Mouse (Mus musculus) olfactory bulb, adult 2 months (tissue): ENCODE data around the gene App. TPM values are rescaled to one million over a fixed set of nuclear protein-coding genes. Genes with fewer than 3 reads are reported as not detected.

ENCODE experiments used
- H3K27ac ChIP-seq: fragments of 200-500 bp; 2 replicates; pipeline ENCODE4 v1.5.1; 2012; ENCODE audit warnings: low read depth, low read length; ENCODE audit not compliant: insufficient read depth
- H3K4me1 ChIP-seq: fragments of 200-500 bp; 2 replicates; pipeline ENCODE4 v1.6.1; 2012; ENCODE audit warnings: low read length; ENCODE audit not compliant: control insufficient read depth, insufficient read depth
- H3K4me3 ChIP-seq: fragments of 200-500 bp; 2 replicates; pipeline ENCODE4 v1.5.1; 2012; ENCODE audit warnings: mild to moderate bottlenecking, low read depth, low read length, moderate library complexity; ENCODE audit not compliant: insufficient read depth
- CTCF ChIP-seq: fragments of 200-500 bp; IDR thresholded peaks from 2 replicates; pipeline ENCODE4 v1.5.1; 2012; ENCODE audit warnings: low read depth, mild to moderate bottlenecking, low read length, moderate library complexity; ENCODE audit not compliant: insufficient read depth
- POLR2A ChIP-seq: fragments of 200-500 bp; IDR thresholded peaks from 2 replicates; pipeline ENCODE4 v1.6.1; 2012; ENCODE audit warnings: mild to moderate bottlenecking, low read depth, low read length, moderate library complexity; ENCODE audit not compliant: insufficient read depth
- WGBS: fragments of 180-500 bp; shearing (Covaris S2); methylation state at CpG from one replicate; pipeline ENCODE4 v1.1.7; 2018; 5-methylcytosine and 5-hydroxymethylcytosine counted together
- polyA plus RNA-seq: library from polyadenylated mRNA; stranded (reverse); fragments of >200 nt; gene quantifications from 2 replicates; pipeline ENCODE4 v1.2.4, GENCODE M21; 2012; ENCODE audit warnings: low replicate concordance; ENCODE audit not compliant: missing spikeins, insufficient read depth, insufficient read length

App gene
- polyA plus RNA-seq, 1 experiment = 247 TPM

DNA sequence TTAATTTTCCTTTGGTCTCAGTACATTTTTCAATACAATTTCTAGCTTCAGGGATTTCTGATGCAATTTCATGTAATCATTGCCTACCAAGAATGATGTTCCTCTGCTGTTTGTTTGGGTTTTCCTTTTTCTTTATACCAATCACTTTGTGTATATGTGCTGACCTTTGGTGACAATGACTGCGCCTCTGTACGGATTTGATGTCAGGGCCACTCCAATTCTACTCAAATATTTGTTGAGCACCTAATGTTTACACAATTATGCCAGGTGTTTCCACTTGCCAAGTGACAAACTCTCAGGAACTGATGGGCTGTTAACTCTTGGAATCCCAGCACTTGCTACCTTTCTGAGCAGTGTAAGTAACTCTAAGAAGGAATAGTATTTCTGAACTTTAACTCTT lies 98.2 kb downstream of the App start:
- Histone ChIP-seq H3K4me3 (no peak overlapping the region), H3K27ac (no peak overlapping the region), H3K4me1 (0 out of 2 replicates have a peak, but pooled peaks cover 2% of the 10 kb centered on the region)
- 91% methylated on average over 2 of the region's 2 CpGs for WGBS
- TF ChIP-seq CTCF (no peak), POLR2A (no peak)

DNA sequence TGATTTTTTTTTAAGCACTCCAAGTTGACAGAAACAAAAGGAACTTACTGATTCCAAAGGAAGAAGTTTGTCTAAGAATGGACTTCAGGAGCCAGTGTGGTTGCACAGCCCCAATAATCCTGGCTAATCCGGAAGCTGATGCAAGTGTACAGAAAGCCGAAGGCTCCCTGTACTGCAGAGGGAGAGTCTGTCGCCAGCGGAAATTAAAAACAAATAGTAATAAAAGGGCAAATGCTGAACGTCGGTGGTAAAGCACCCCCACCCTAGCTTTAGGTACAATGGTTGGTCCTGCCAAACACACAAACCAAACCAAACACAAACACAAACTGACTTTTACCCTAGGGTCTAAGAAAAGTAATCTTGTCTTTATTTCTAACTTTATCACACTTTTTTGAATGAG lies 98.7 kb downstream of the App start:
- no peak overlapping the region for H3K4me3 ChIP-seq
- no peak for TF ChIP-seq CTCF
- TF ChIP-seq POLR2A = no peak
- H3K27ac ChIP-seq = no peak overlapping the region
- 0 out of 2 replicates have a peak, but pooled peaks cover 2% of the 10 kb centered on the region for H3K4me1 ChIP-seq
- 79% methylated on average over 6 of the region's 6 CpGs for WGBS

DNA sequence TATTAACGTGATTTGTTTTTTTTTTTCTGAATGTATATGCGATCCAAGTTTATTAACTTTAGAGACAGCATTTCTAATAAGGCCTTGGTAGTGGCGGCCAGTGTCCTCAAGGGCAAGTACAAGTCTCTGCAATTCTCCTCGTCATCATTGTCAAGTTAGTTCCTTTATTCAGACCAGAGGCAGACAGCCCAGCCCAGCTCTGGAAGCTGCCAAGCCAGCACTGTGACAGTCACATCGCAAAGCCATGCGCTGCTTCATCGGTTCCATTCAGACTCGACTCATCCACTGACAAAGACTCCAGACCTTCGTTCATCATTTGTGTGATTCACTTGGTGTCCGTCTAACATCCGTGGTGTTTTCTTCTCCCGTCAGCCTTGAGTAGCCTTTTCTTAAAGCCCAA lies 100.9 kb downstream of the App start:
- TF ChIP-seq POLR2A (no peak), CTCF (no peak)
- Histone ChIP-seq H3K27ac (no peak overlapping the region), H3K4me3 (no peak overlapping the region), H3K4me1 (peaks cover 2% of the 10 kb centered on the region; the same call in 1 of the 2 replicates)
- 67% methylated on average over 12 of the region's 12 CpGs for WGBS

- 94% methylated on average over 12 of the region's 12 CpGs for WGBS
- peaks cover 2% of the 10 kb centered on the region; the same call in 1 of the 2 replicates for H3K4me1 ChIP-seq
- TF ChIP-seq CTCF (no peak), POLR2A (no peak)
- H3K27ac ChIP-seq = no peak overlapping the region
- H3K4me3 ChIP-seq = no peak overlapping the region
Observed at GRCm38 (mm10) chr16:85071791-85072190, 101.8 kb downstream of the App start.

GRCm38 (mm10) chr16:85071248-85071647 lies 102.3 kb downstream of the App start:
- no peak overlapping the region for H3K4me3 ChIP-seq
- no peak overlapping the region for H3K27ac ChIP-seq
- TF ChIP-seq CTCF = no peak
- H3K4me1 ChIP-seq = peaks cover 2% of the 10 kb centered on the region; the same call in 1 of the 2 replicates
- 97% methylated on average over 1 of the region's 1 CpGs for WGBS

GRCm38 (mm10) chr16:85067254-85067893 lies 106.2 kb downstream of the App start:
- WGBS = 82% methylated on average over 13 of the region's 13 CpGs
- Histone ChIP-seq H3K4me3 (no peak overlapping the region), H3K4me1 (peaks cover 2% of the 10 kb centered on the region; the same call in 1 of the 2 replicates), H3K27ac (no peak overlapping the region)
- no peak for TF ChIP-seq POLR2A
- TF ChIP-seq CTCF = no peak

GRCm38 (mm10) chr16:85066227-85066626 lies 107.3 kb downstream of the App start:
- TF ChIP-seq POLR2A = no peak
- TF ChIP-seq CTCF = no peak
- Histone ChIP-seq H3K27ac (no peak overlapping the region), H3K4me1 (peaks cover 2% of the 10 kb centered on the region; the same call in 1 of the 2 replicates), H3K4me3 (no peak overlapping the region)
- 92% methylated on average over 11 of the region's 11 CpGs for WGBS

GRCm38 (mm10) chr16:85064800-85065199 lies 108.8 kb downstream of the App start:
- H3K4me3 ChIP-seq = no peak overlapping the region
- WGBS = 87% methylated on average over 6 of the region's 6 CpGs
- no peak overlapping the region for H3K27ac ChIP-seq
- TF ChIP-seq CTCF (no peak), POLR2A (no peak)
- peaks cover 2% of the 10 kb centered on the region; the same call in 1 of the 2 replicates for H3K4me1 ChIP-seq

DNA sequence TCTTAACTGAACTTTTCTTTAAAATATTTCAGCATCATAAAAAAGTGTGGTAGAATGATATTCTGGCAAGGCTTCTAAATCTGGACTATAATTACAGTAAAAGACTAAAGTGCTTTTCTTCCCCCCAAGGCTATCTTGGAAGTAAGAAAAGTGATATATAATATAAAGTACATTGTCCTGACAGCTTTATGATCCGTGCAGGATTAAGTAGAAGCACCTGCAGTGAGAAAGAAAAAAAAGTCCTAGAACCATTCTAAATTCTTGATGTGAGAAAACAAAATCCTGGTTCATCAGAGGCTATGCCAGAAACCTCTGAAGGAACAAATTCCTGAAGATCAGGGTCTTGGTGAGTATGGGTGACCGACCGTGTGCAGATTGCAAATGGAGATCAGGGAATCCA lies 110.8 kb downstream of the App start:
- H3K27ac ChIP-seq = no peak overlapping the region
- no peak overlapping the region for H3K4me3 ChIP-seq
- TF ChIP-seq POLR2A = no peak
- no peak for TF ChIP-seq CTCF
- WGBS = 92% methylated on average over 3 of the region's 3 CpGs
- H3K4me1 ChIP-seq = peaks cover under 1% of the 10 kb centered on the region; the same call in 1 of the 2 replicates
